Mouse (Mus musculus): ENCODE measurements at regions not wholly inside any gene's neighbourhood (a gene's known extent, or its start where the extent isn't known, plus 50 kb on each side); places are given as distances from the start of the nearest gene placed in this dataset.

- no peaks in the 10 kb centered on the region for H3K9me3 ChIP-seq (ENCODE audit: control insufficient read depth, insufficient read depth, low read depth, low read length)
- H3K4me3 ChIP-seq (ENCODE audit: insufficient read depth in 1 of 2, low read depth in 1 of 2, low read length in 2 of 2, poor library complexity in 1 of 2, severe bottlenecking in 1 of 2), result no peak overlapping the region
- peaks cover 12% of the 10 kb centered on the region for H3K36me3 ChIP-seq (ENCODE audit: control insufficient read depth, insufficient read depth, low read length, poor library complexity, severe bottlenecking)
- H3K27ac ChIP-seq (ENCODE audit: insufficient read depth, low read depth, low read length, poor library complexity, severe bottlenecking), result no peak overlapping the region
- TF ChIP-seq ZC3H11A (IDR thresholded peaks at IDR 0.05; ENCODE audit: borderline replicate concordance, low read depth, low read length) (no peak), HCFC1 (IDR thresholded peaks at IDR 0.05; ENCODE audit: borderline replicate concordance, insufficient read depth, low read length) (no peak), CHD2 (IDR thresholded peaks at IDR 0.05; ENCODE audit: low read depth, low read length) (no peak), ZNF384 (IDR thresholded peaks at IDR 0.05; ENCODE audit: low read depth, low read length) (no peak), MAFK (IDR thresholded peaks at IDR 0.05; ENCODE audit: insufficient read depth, low read depth, low read length) (no peak)
- no peak overlapping the region for H3K9ac ChIP-seq (ENCODE audit: insufficient read depth, low read depth, low read length, poor library complexity, severe bottlenecking)
- in situ Hi-C loops (cut with MboI; ENCODE audit: low sequenced_read_pairs in 2 of 2, unreplicated experiment in 2 of 2), result no loop called here
- peaks cover 0 to 3% of the 10 kb centered on the region in 2 experiments; a peak in 1 of 4 replicates for H3K4me1 ChIP-seq (ENCODE audit: control insufficient read depth in 2 of 2, insufficient read depth in 2 of 2, low read length in 2 of 2, poor library complexity in 1 of 2)
- DNase-seq (ENCODE audit: low read depth, low spot score), result no peak
Measured at GRCm38 (mm10) chr15:62218346-62219080, 1295.7 kb upstream of the A1bg start.

GRCm38 (mm10) chr15:62216688-62217477 lies 1294.1 kb upstream of the A1bg start:
- H3K36me3 ChIP-seq (ENCODE audit: control insufficient read depth, insufficient read depth, low read length, poor library complexity, severe bottlenecking), result peaks cover 14% of the 10 kb centered on the region
- H3K27ac ChIP-seq (ENCODE audit: insufficient read depth, low read depth, low read length, poor library complexity, severe bottlenecking), result no peak overlapping the region
- no peak overlapping the region for H3K9ac ChIP-seq (ENCODE audit: insufficient read depth, low read depth, low read length, poor library complexity, severe bottlenecking)
- TF ChIP-seq MAFK (IDR thresholded peaks at IDR 0.05; ENCODE audit: insufficient read depth, low read depth, low read length) (no peak), ZNF384 (IDR thresholded peaks at IDR 0.05; ENCODE audit: low read depth, low read length) (no peak), ZC3H11A (IDR thresholded peaks at IDR 0.05; ENCODE audit: borderline replicate concordance, low read depth, low read length) (no peak), HCFC1 (IDR thresholded peaks at IDR 0.05; ENCODE audit: borderline replicate concordance, insufficient read depth, low read length) (no peak), CHD2 (IDR thresholded peaks at IDR 0.05; ENCODE audit: low read depth, low read length) (no peak)
- in situ Hi-C loops (cut with MboI; ENCODE audit: low sequenced_read_pairs in 2 of 2, unreplicated experiment in 2 of 2), result no loop called here
- H3K4me1 ChIP-seq (ENCODE audit: control insufficient read depth in 2 of 2, insufficient read depth in 2 of 2, low read length in 2 of 2, poor library complexity in 1 of 2), result peaks cover 0 to 3% of the 10 kb centered on the region in 2 experiments; a peak in 1 of 4 replicates
- no peaks in the 10 kb centered on the region for H3K9me3 ChIP-seq (ENCODE audit: control insufficient read depth, insufficient read depth, low read depth, low read length)
- DNase-seq (ENCODE audit: low read depth, low spot score), result no peak
- H3K4me3 ChIP-seq (ENCODE audit: insufficient read depth in 1 of 2, low read depth in 1 of 2, low read length in 2 of 2, poor library complexity in 1 of 2, severe bottlenecking in 1 of 2), result no peak overlapping the region

GRCm38 (mm10) chr15:62215616-62216398 lies 1293.0 kb upstream of the A1bg start:
- H3K4me1 ChIP-seq (ENCODE audit: control insufficient read depth in 2 of 2, insufficient read depth in 2 of 2, low read length in 2 of 2, poor library complexity in 1 of 2), result peaks cover 0 to 3% of the 10 kb centered on the region in 2 experiments; a peak in 1 of 4 replicates
- H3K4me3 ChIP-seq (ENCODE audit: insufficient read depth in 1 of 2, low read depth in 1 of 2, low read length in 2 of 2, poor library complexity in 1 of 2, severe bottlenecking in 1 of 2), result no peak overlapping the region
- in situ Hi-C loops (cut with MboI; ENCODE audit: low sequenced_read_pairs in 2 of 2, unreplicated experiment in 2 of 2), result no loop called here
- no peak for TF ChIP-seq HCFC1 (IDR thresholded peaks at IDR 0.05; ENCODE audit: borderline replicate concordance, insufficient read depth, low read length)
- no peak for TF ChIP-seq MAFK (IDR thresholded peaks at IDR 0.05; ENCODE audit: insufficient read depth, low read depth, low read length)
- TF ChIP-seq CHD2 (IDR thresholded peaks at IDR 0.05; ENCODE audit: low read depth, low read length), result no peak
- no peak for TF ChIP-seq ZC3H11A (IDR thresholded peaks at IDR 0.05; ENCODE audit: borderline replicate concordance, low read depth, low read length)
- TF ChIP-seq ZNF384 (IDR thresholded peaks at IDR 0.05; ENCODE audit: low read depth, low read length), result no peak
- H3K9ac ChIP-seq (ENCODE audit: insufficient read depth, low read depth, low read length, poor library complexity, severe bottlenecking), result no peak overlapping the region
- no peak for DNase-seq (ENCODE audit: low read depth, low spot score)
- H3K9me3 ChIP-seq (ENCODE audit: control insufficient read depth, insufficient read depth, low read depth, low read length), result no peaks in the 10 kb centered on the region
- H3K36me3 ChIP-seq (ENCODE audit: control insufficient read depth, insufficient read depth, low read length, poor library complexity, severe bottlenecking), result peaks cover 14% of the 10 kb centered on the region
- H3K27ac ChIP-seq (ENCODE audit: insufficient read depth, low read depth, low read length, poor library complexity, severe bottlenecking), result no peak overlapping the region

- Histone ChIP-seq H3K9me3 (ENCODE audit: control insufficient read depth, insufficient read depth, low read depth, low read length) (no peaks in the 10 kb centered on the region), H3K36me3 (ENCODE audit: control insufficient read depth, insufficient read depth, low read length, poor library complexity, severe bottlenecking) (peaks cover 18% of the 10 kb centered on the region), H3K9ac (ENCODE audit: insufficient read depth, low read depth, low read length, poor library complexity, severe bottlenecking) (no peak overlapping the region), H3K4me3 (ENCODE audit: insufficient read depth in 1 of 2, low read depth in 1 of 2, low read length in 2 of 2, poor library complexity in 1 of 2, severe bottlenecking in 1 of 2) (no peak overlapping the region), H3K4me1 (ENCODE audit: control insufficient read depth in 2 of 2, insufficient read depth in 2 of 2, low read length in 2 of 2, poor library complexity in 1 of 2) (peaks cover 0 to under 1% of the 10 kb centered on the region in 2 experiments; a peak in 1 of 4 replicates), H3K27ac (ENCODE audit: insufficient read depth, low read depth, low read length, poor library complexity, severe bottlenecking) (no peak overlapping the region)
- DNase-seq (ENCODE audit: low read depth, low spot score), result no peak
- TF ChIP-seq ZNF384 (IDR thresholded peaks at IDR 0.05; ENCODE audit: low read depth, low read length) (no peak), ZC3H11A (IDR thresholded peaks at IDR 0.05; ENCODE audit: borderline replicate concordance, low read depth, low read length) (no peak), MAFK (IDR thresholded peaks at IDR 0.05; ENCODE audit: insufficient read depth, low read depth, low read length) (no peak), CHD2 (IDR thresholded peaks at IDR 0.05; ENCODE audit: low read depth, low read length) (no peak), HCFC1 (IDR thresholded peaks at IDR 0.05; ENCODE audit: borderline replicate concordance, insufficient read depth, low read length) (no peak)
- in situ Hi-C loops (cut with MboI; ENCODE audit: low sequenced_read_pairs in 2 of 2, unreplicated experiment in 2 of 2), result no loop called here
Measured at GRCm38 (mm10) chr15:62214300-62214699, 1291.5 kb upstream of the A1bg start.

Measured in ES-E14 (cell line).